14 mouse cellular contexts compared by ENCODE assay signal in genomic region chr5:138833406-138833805, GRCm38 (mm10). TPM values are rescaled to one million over a fixed set of nuclear protein-coding genes. Genes with fewer than 3 reads are reported as not detected.
DNase-seq lines count a peak whose midpoint lies in the region; ATAC-seq and TF ChIP-seq lines count a peak whose summit lies in the region.
"Had no signal": no experiment of that assay in that cellular context is flagged by ENCODE, and none has a peak within 500 bp of the region (broad histone marks: within the 10 kb centered on the region; RNA-seq: fewer than 3 reads in every experiment).

No protein-coding gene starts in this region.

- peak; percentile 46 for DNase-seq in hindbrain, postnatal 0 days (ENCODE audit: low spot score)
- DNase-seq in hindbrain, embryonic 10.5 days (ENCODE audit: low spot score) = no peak
- DNase-seq in adrenal gland, postnatal 14 days = peak; percentile 85
- no peak for DNase-seq in cerebellum, postnatal 36 days
- no peak for DNase-seq in frontal cortex, postnatal 25 days (ENCODE audit: low spot score in 2 of 2)
- DNase-seq: heart, adult 11 months; liver; lung, postnatal 14 days; right cerebral cortex, adult 18-20 months had no signal

- H3K9ac ChIP-seq in hindbrain, postnatal 0 days (replicated peaks; ENCODE audit: low read length) = no peak overlapping the region
- no peak overlapping the region for H3K9ac ChIP-seq in neural tube, embryonic 14.5 days (replicated peaks; ENCODE audit: low read depth, low read length)
- no peak overlapping the region for H3K9ac ChIP-seq in neural tube, embryonic 15.5 days (replicated peaks)
- H3K9ac ChIP-seq: embryonic facial prominence, embryonic 12.5 days had no signal

- H3K27ac ChIP-seq in hindbrain, postnatal 0 days = no peak overlapping the region
- H3K27ac ChIP-seq in hindbrain, embryonic 10.5 days = no peak overlapping the region
- H3K27ac ChIP-seq in neural tube, embryonic 14.5 days (ENCODE audit: low read depth, low read length) = no peak overlapping the region
- no peak overlapping the region for H3K27ac ChIP-seq in neural tube, embryonic 15.5 days (replicated peaks)
- H3K27ac ChIP-seq: embryonic facial prominence, embryonic 12.5 days had no signal

- H3K4me3 ChIP-seq in hindbrain, postnatal 0 days (ENCODE audit: low read length) = no peak overlapping the region
- H3K4me3 ChIP-seq in hindbrain, embryonic 10.5 days = no peak overlapping the region
- H3K4me3 ChIP-seq in neural tube, embryonic 14.5 days (ENCODE audit: low read depth, low read length) = no peak overlapping the region
- no peak overlapping the region for H3K4me3 ChIP-seq in neural tube, embryonic 15.5 days (replicated peaks)
- H3K4me3 ChIP-seq: embryonic facial prominence, embryonic 12.5 days had no signal

- H3K4me1 ChIP-seq in hindbrain, postnatal 0 days (ENCODE audit: insufficient read depth, low read length) = peaks cover 6% of the 10 kb centered on the region; the same call in 1 of the 2 replicates
- H3K4me1 ChIP-seq in hindbrain, embryonic 10.5 days (replicated peaks) = 0 out of 2 replicates have a peak, but pooled peaks cover under 1% of the 10 kb centered on the region
- H3K4me1 ChIP-seq in neural tube, embryonic 14.5 days (ENCODE audit: control insufficient read depth, insufficient read depth, low read length) = 0 out of 2 replicates have a peak, but pooled peaks cover 4% of the 10 kb centered on the region
- H3K4me1 ChIP-seq in neural tube, embryonic 15.5 days = peaks cover 5% of the 10 kb centered on the region
- H3K4me1 ChIP-seq: embryonic facial prominence, embryonic 12.5 days had no signal

- H3K9me3 ChIP-seq in hindbrain, postnatal 0 days (ENCODE audit: low read length) = no peaks in the 10 kb centered on the region
- no peaks in the 10 kb centered on the region for H3K9me3 ChIP-seq in hindbrain, embryonic 10.5 days
- H3K9me3 ChIP-seq in neural tube, embryonic 14.5 days (ENCODE audit: control insufficient read depth, low read length) = no peaks in the 10 kb centered on the region
- no peaks in the 10 kb centered on the region for H3K9me3 ChIP-seq in neural tube, embryonic 15.5 days (replicated peaks)
- H3K9me3 ChIP-seq: embryonic facial prominence, embryonic 12.5 days had no signal

- no peak overlapping the region for H3K4me2 ChIP-seq in hindbrain, postnatal 0 days (ENCODE audit: low read depth, low read length)
- H3K4me2 ChIP-seq in neural tube, embryonic 14.5 days (ENCODE audit: low read depth, low read length) = no peak overlapping the region
- H3K4me2 ChIP-seq in neural tube, embryonic 15.5 days = no peak overlapping the region
- H3K4me2 ChIP-seq: embryonic facial prominence, embryonic 12.5 days had no signal

- 26% methylated on average over 6 of the region's 6 CpGs for WGBS in hindbrain, postnatal 0 days
- 70% methylated on average over 6 of the region's 6 CpGs for WGBS in hindbrain, embryonic 10.5 days
- 12% methylated on average over 6 of the region's 6 CpGs for WGBS in neural tube, embryonic 14.5 days
- 12% methylated on average over 6 of the region's 6 CpGs for WGBS in neural tube, embryonic 15.5 days

- H3K36me3 ChIP-seq in hindbrain, postnatal 0 days (ENCODE audit: insufficient read depth, low read length) = no peaks in the 10 kb centered on the region
- no peaks in the 10 kb centered on the region for H3K36me3 ChIP-seq in hindbrain, embryonic 10.5 days
- H3K36me3 ChIP-seq in neural tube, embryonic 14.5 days (ENCODE audit: control insufficient read depth, insufficient read depth, low read length) = no peaks in the 10 kb centered on the region
- no peaks in the 10 kb centered on the region for H3K36me3 ChIP-seq in neural tube, embryonic 15.5 days
- H3K36me3 ChIP-seq: embryonic facial prominence, embryonic 12.5 days had no signal

- H3K27me3 ChIP-seq in hindbrain, postnatal 0 days (ENCODE audit: insufficient read depth, low read length) = no peaks in the 10 kb centered on the region
- no peaks in the 10 kb centered on the region for H3K27me3 ChIP-seq in hindbrain, embryonic 10.5 days (ENCODE audit: insufficient read depth, poor library complexity, severe bottlenecking)
- H3K27me3 ChIP-seq in neural tube, embryonic 14.5 days (ENCODE audit: control insufficient read depth, insufficient read depth, low read length) = no peaks in the 10 kb centered on the region
- H3K27me3 ChIP-seq in neural tube, embryonic 15.5 days (replicated peaks) = no peaks in the 10 kb centered on the region
- H3K27me3 ChIP-seq: embryonic facial prominence, embryonic 12.5 days had no signal

- no peak for TF ChIP-seq CTCF in hindbrain, postnatal 0 days (IDR thresholded peaks at IDR 0.05; ENCODE audit: low read depth)

- ATAC-seq in hindbrain, postnatal 0 days = no peak
- peak; percentile 28; the same call in 1 of the 2 replicates for ATAC-seq in neural tube, embryonic 14.5 days (ENCODE audit: low read depth)
- ATAC-seq in neural tube, embryonic 15.5 days (ENCODE audit: low FRiP score) = no peak
- 0 out of 2 replicates have a peak, but pooled peaks have one; percentile 55 for ATAC-seq in monocyte, adult 5-6 weeks (replicated peaks; ENCODE audit: insufficient number of reproducible peaks, low FRiP score, low TSS enrichment, poor library complexity, severe bottlenecking)
- ATAC-seq: forebrain, embryonic 16.5 days had no signal

RNA-seq across cellular contexts. Expression of gene Gm5294, which starts 13.5 kb away (rescaled TPM):
- total RNA-seq in hindbrain, postnatal 0 days (2014; rRNA removed) = 1.0 TPM in 1 of 2 replicates, not detected in the other
- 0.48 and 0.59 TPM in 2 replicates for polyA plus RNA-seq in hindbrain, postnatal 0 days (2015; fragmentation: Nextera tagmentation; extraction: Ambion mirVana)
- polyA plus RNA-seq in hindbrain, embryonic 10.5 days (2016; fragmentation: Nextera tagmentation; extraction: Ambion mirVana) = not detected in 2 replicates
- polyA plus RNA-seq in neural tube, embryonic 14.5 days (2014; fragmentation: Nextera tagmentation; extraction: Ambion mirVana) = not detected in 2 replicates
- polyA plus RNA-seq in neural tube, embryonic 15.5 days (2015; fragmentation: Nextera tagmentation; extraction: Ambion mirVana) = not detected in 2 replicates
- total RNA-seq in adrenal gland, postnatal 14 days (2021) = not detected in 2 replicates
- total RNA-seq in monocyte, adult 5-6 weeks (2017) = not detected in 3 replicates
- polyA plus RNA-seq: forebrain, embryonic 16.5 days had no signal

Comparison
In these comparisons a context has a peak if more than half of its experiments do, and no peak if none do; other contexts are left out.
1. ATAC-seq: peak in neural tube, embryonic 14.5 days (single experiment) and monocyte, adult 5-6 weeks (single experiment); none in hindbrain, postnatal 0 days (single experiment) and neural tube, embryonic 15.5 days (single experiment).
2. DNase-seq: peak in hindbrain, postnatal 0 days (single experiment) and adrenal gland, postnatal 14 days (single experiment); none in hindbrain, embryonic 10.5 days (single experiment), cerebellum, postnatal 36 days (0 of 2) and frontal cortex, postnatal 25 days (0 of 2).